Mouse (Mus musculus): ENCODE data around the gene Gm21976. TPM values are rescaled to one million over a fixed set of nuclear protein-coding genes. Genes with fewer than 3 reads are reported as not detected.

Gm21976 gene
- total and polyA plus RNA-seq, 3 experiments, result not detected

GRCm38 (mm10) chr13:98305257-98305656, 25.6 kb downstream of the Gm21976 start:
- ATAC-seq (ENCODE audit: extremely low read depth, insufficient number of reproducible peaks, low FRiP score, poor library complexity, severe bottlenecking), result no peak
- H3K27me3 ChIP-seq (ENCODE audit: insufficient read depth, low read length), result peaks cover 8% of the 10 kb centered on the region; the same call in 1 of the 2 replicates

DNA sequence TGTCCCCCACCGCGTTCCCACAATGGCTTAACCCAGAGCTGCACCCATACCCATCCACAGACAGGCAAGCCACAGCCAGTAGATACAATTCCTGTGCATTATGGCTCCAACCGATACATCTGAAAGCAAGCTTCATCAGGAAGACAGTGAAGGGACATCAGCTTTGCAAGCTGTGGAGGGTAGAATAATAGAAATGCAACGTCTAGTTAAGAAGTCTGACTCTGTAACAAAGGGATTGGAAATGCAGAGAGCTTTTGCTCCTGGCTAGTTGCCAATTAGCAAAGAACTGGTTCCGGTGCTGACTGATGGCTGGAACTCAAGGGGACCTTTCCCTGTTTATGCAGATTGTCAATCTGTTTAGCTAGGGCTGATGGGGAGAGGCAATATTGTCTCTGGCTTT, 26.7 kb downstream of the Gm21976 start:
- TF ChIP-seq TAL1 (conservative IDR thresholded peaks at IDR 0.05; ENCODE audit: low read depth, low read length) (no peak), GATA1 (IDR thresholded peaks at IDR 0.05; ENCODE audit: borderline replicate concordance, low read length) (no peak), POLR2AphosphoS5 (IDR thresholded peaks at IDR 0.05; ENCODE audit: insufficient replicate concordance, low read depth, low read length) (no peak), CTCF (IDR thresholded peaks at IDR 0.05; ENCODE audit: low read depth, low read length) (no peak)
- Histone ChIP-seq H3K36me3 (replicated peaks) (peaks cover 41% of the 10 kb centered on the region), H3K9me3 (replicated peaks) (no peaks in the 10 kb centered on the region), H3K4me1 (ENCODE audit: insufficient read depth, low read depth, low read length) (peaks cover 11% of the 10 kb centered on the region; the same call in 1 of the 2 replicates), H3K4me3 (ENCODE audit: low read depth, low read length) (no peak overlapping the region), H3K27me3 (ENCODE audit: insufficient read depth, low read length) (peaks cover 8% of the 10 kb centered on the region; the same call in 1 of the 2 replicates)
- ATAC-seq (ENCODE audit: extremely low read depth, insufficient number of reproducible peaks, low FRiP score, poor library complexity, severe bottlenecking) (no peak), DNase-seq (ENCODE audit: low spot score) (no peak)

More at GRCm38 (mm10) chr13:98305257-98305656, 25.6 kb downstream of the Gm21976 start:
- TF ChIP-seq POLR2AphosphoS5 (IDR thresholded peaks at IDR 0.05; ENCODE audit: insufficient replicate concordance, low read depth, low read length), result no peak
- TF ChIP-seq TAL1 (conservative IDR thresholded peaks at IDR 0.05; ENCODE audit: low read depth, low read length), result no peak
- no peak for TF ChIP-seq GATA1 (IDR thresholded peaks at IDR 0.05; ENCODE audit: borderline replicate concordance, low read length)
- TF ChIP-seq GATA2 (IDR thresholded peaks at IDR 0.05; ENCODE audit: borderline replicate concordance, low read depth, low read length), result no peak
- no peak for TF ChIP-seq CTCF (IDR thresholded peaks at IDR 0.05; ENCODE audit: low read depth, low read length)
- Histone ChIP-seq H3K4me3 (ENCODE audit: low read depth, low read length) (no peak overlapping the region), H3K4me1 (ENCODE audit: insufficient read depth, low read depth, low read length) (peaks cover 3% of the 10 kb centered on the region; the same call in 1 of the 2 replicates), H3K36me3 (replicated peaks) (peaks cover 30% of the 10 kb centered on the region), H3K9me3 (replicated peaks) (no peaks in the 10 kb centered on the region)
- no peak for DNase-seq (ENCODE audit: low spot score)

DNA sequence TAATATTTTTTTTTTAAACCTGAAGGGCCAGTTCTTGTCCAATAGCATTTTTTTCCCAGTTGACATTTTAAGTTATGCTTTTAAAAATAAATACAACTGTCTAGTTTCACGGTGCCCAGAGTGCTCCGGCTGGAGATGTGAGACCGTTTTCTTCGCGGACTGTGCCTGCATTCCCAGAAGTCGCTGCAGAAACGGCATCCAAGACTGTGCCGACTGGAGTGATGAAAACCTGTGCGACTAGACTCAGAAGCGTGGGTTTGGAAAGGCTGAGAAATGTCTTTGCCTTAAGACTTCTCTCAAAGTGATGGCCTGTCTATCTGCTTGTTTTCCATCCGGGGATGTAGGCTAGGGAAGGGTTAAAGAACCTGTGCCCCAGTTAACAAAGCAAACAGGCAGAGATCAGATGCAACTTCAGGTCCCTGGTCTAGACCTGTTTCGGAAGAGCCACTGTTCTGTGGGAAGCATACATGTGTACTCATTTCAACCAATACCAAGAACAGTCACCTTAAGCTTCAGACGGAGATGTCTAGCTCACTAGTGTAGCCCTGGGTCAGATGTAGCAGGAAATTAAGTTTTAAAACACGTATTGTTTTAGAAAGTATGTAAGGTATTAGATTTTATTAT, 27.3 kb downstream of the Gm21976 start:
- Histone ChIP-seq H3K4me3 (ENCODE audit: low read depth, low read length) (no peak overlapping the region), H3K4me1 (ENCODE audit: insufficient read depth, low read depth, low read length) (peaks cover 17% of the 10 kb centered on the region), H3K36me3 (replicated peaks) (peaks cover 47% of the 10 kb centered on the region), H3K9me3 (replicated peaks) (no peaks in the 10 kb centered on the region), H3K27me3 (ENCODE audit: insufficient read depth, low read length) (peaks cover 5% of the 10 kb centered on the region; the same call in 1 of the 2 replicates)
- TF ChIP-seq GATA1 (IDR thresholded peaks at IDR 0.05; ENCODE audit: borderline replicate concordance, low read length) (no peak), CTCF (IDR thresholded peaks at IDR 0.05; ENCODE audit: low read depth, low read length) (no peak), GATA2 (IDR thresholded peaks at IDR 0.05; ENCODE audit: borderline replicate concordance, low read depth, low read length) (no peak), POLR2AphosphoS5 (IDR thresholded peaks at IDR 0.05; ENCODE audit: insufficient replicate concordance, low read depth, low read length) (no peak), TAL1 (conservative IDR thresholded peaks at IDR 0.05; ENCODE audit: low read depth, low read length) (no peak)
- DNase-seq (ENCODE audit: low spot score) (no peak), ATAC-seq (ENCODE audit: extremely low read depth, insufficient number of reproducible peaks, low FRiP score, poor library complexity, severe bottlenecking) (no peak)

GRCm38 (mm10) chr13:98308004-98308403, 28.3 kb downstream of the Gm21976 start:
- Histone ChIP-seq H3K9me3 (replicated peaks) (no peaks in the 10 kb centered on the region), H3K27me3 (ENCODE audit: insufficient read depth, low read length) (peaks cover 5% of the 10 kb centered on the region; the same call in 1 of the 2 replicates), H3K4me1 (ENCODE audit: insufficient read depth, low read depth, low read length) (peaks cover 26% of the 10 kb centered on the region), H3K36me3 (replicated peaks) (peaks cover 58% of the 10 kb centered on the region), H3K4me3 (ENCODE audit: low read depth, low read length) (no peak overlapping the region)
- DNase-seq (ENCODE audit: low spot score), result no peak
- no peak for ATAC-seq (ENCODE audit: extremely low read depth, insufficient number of reproducible peaks, low FRiP score, poor library complexity, severe bottlenecking)
- TF ChIP-seq POLR2AphosphoS5 (IDR thresholded peaks at IDR 0.05; ENCODE audit: insufficient replicate concordance, low read depth, low read length) (no peak), GATA2 (IDR thresholded peaks at IDR 0.05; ENCODE audit: borderline replicate concordance, low read depth, low read length) (no peak), TAL1 (conservative IDR thresholded peaks at IDR 0.05; ENCODE audit: low read depth, low read length) (no peak), GATA1 (IDR thresholded peaks at IDR 0.05; ENCODE audit: borderline replicate concordance, low read length) (no peak), CTCF (IDR thresholded peaks at IDR 0.05; ENCODE audit: low read depth, low read length) (no peak)

- H3K27me3 ChIP-seq (ENCODE audit: insufficient read depth, low read length), result peaks cover 4% of the 10 kb centered on the region; the same call in 1 of the 2 replicates
- no peak for ATAC-seq (ENCODE audit: extremely low read depth, insufficient number of reproducible peaks, low FRiP score, poor library complexity, severe bottlenecking)
- TF ChIP-seq GATA1 (IDR thresholded peaks at IDR 0.05; ENCODE audit: borderline replicate concordance, low read length) (no peak), TAL1 (conservative IDR thresholded peaks at IDR 0.05; ENCODE audit: low read depth, low read length) (no peak), CTCF (IDR thresholded peaks at IDR 0.05; ENCODE audit: low read depth, low read length) (no peak), POLR2AphosphoS5 (IDR thresholded peaks at IDR 0.05; ENCODE audit: insufficient replicate concordance, low read depth, low read length) (no peak), GATA2 (IDR thresholded peaks at IDR 0.05; ENCODE audit: borderline replicate concordance, low read depth, low read length) (no peak)
- no peaks in the 10 kb centered on the region for H3K9me3 ChIP-seq (replicated peaks)
- H3K4me3 ChIP-seq (ENCODE audit: low read depth, low read length), result no peak overlapping the region
- peaks cover 65% of the 10 kb centered on the region for H3K36me3 ChIP-seq (replicated peaks)
- H3K4me1 ChIP-seq (ENCODE audit: insufficient read depth, low read depth, low read length), result peaks cover 32% of the 10 kb centered on the region
- no peak for DNase-seq (ENCODE audit: low spot score)
Measured at GRCm38 (mm10) chr13:98308724-98309123, 29.0 kb downstream of the Gm21976 start.

DNA sequence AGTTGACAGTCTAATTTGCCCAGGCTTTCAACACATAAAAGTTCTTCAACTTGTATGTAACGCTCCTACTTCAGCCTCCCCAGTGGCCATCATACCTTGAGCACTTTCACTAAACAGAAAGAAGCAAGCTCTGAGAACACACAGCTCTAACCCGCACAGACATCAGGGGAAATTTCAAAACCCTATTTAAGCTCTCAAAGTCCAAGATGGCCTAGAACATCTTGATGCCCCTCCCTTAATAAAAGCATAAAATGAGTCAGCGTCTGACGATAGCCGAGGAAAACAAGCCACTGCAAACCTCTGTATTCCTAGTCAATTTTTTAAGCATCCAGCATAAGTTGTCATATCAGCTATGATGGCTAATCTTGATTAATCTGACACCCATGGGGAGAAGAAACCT, 31.9 kb downstream of the Gm21976 start:
- H3K9me3 ChIP-seq (replicated peaks), result no peaks in the 10 kb centered on the region
- ATAC-seq (ENCODE audit: extremely low read depth, insufficient number of reproducible peaks, low FRiP score, poor library complexity, severe bottlenecking) (no peak), DNase-seq (ENCODE audit: low spot score) (no peak)
- peaks cover 79% of the 10 kb centered on the region for H3K36me3 ChIP-seq (replicated peaks)
- H3K27me3 ChIP-seq (ENCODE audit: insufficient read depth, low read length), result no peaks in the 10 kb centered on the region
- TF ChIP-seq GATA2 (IDR thresholded peaks at IDR 0.05; ENCODE audit: borderline replicate concordance, low read depth, low read length) (no peak), TAL1 (conservative IDR thresholded peaks at IDR 0.05; ENCODE audit: low read depth, low read length) (no peak), GATA1 (IDR thresholded peaks at IDR 0.05; ENCODE audit: borderline replicate concordance, low read length) (no peak), POLR2AphosphoS5 (IDR thresholded peaks at IDR 0.05; ENCODE audit: insufficient replicate concordance, low read depth, low read length) (no peak), CTCF (IDR thresholded peaks at IDR 0.05; ENCODE audit: low read depth, low read length) (no peak)
- H3K4me3 ChIP-seq (ENCODE audit: low read depth, low read length), result no peak overlapping the region
- H3K4me1 ChIP-seq (ENCODE audit: insufficient read depth, low read depth, low read length), result peaks cover 46% of the 10 kb centered on the region
